Mouse (Mus musculus) kidney, adult 8-10 months (tissue): Measurements from ENCODE around the gene Tbpl2.

ENCODE experiments used
- DNase-seq, 2 experiments: peaks; one replicate each; pipeline ENCODE4 v3.0.0; 2022

The Tbpl2 gene

GRCm38 (mm10) chr2:24096495-24096894, at the start of gene Tbpl2:
TSS of gene Tbpl2 (minus strand) at chr2:24096595.
- no peak for DNase-seq

DNA sequence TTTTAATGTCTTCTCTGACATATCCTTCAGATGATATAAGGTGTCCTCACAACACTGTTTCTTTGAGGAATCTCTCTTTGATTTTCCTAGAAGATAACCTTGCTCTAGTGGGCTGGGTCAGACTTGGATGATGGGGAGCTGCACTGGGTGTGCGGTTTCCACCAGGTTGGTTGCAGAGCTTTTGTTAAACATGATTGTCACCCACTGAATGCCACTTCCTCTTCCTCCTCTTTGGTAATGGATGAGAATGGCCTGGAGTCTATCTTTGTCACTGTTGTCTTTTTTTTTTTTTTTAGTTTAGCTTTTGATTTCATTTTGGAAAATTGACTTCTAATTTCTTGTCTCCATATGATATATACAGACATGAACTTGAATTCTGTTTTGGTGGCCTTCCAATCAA, 38.0 kb upstream of the Tbpl2 start:
- no peak for DNase-seq

GRCm38 (mm10) chr2:24109085-24109484, 12.7 kb upstream of the Tbpl2 start:
- no peak for DNase-seq

DNA sequence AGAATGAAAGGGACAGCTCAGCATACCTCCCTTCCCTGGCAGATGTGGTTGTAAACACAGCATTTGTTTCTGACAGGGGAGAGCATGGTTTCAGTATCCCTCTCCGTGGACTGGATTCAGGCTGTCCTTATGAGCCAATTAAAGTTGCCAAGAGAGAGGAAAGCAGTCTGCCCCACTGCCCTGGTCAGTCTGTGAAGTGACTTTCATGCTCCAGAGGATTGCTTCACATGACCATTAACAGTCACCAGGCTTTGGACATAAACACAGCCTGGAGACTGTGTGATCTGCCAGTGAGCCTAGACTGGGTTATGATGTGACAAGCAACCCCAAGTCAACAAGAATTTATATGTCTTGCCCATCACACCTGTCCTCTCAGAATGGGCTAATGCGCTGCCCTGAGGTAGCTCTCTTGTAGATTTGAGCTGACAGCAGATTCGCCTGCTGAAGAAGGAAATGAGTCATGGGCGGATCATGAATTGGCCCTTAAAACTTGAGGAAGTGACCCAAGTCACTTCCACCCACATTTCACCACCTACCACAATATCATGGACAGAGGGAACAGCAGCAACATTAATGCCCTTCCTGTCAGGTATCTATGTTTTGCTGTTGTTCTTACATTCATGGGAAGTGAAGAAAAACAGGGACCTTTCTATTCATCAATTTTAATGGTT, 7.4 kb upstream of the Tbpl2 start:
- peak in 1 of 2 experiments; percentile 45 for DNase-seq

- DNase-seq: no peak
Measured at GRCm38 (mm10) chr2:24090921-24091320, 5.5 kb downstream of the Tbpl2 start.

- DNase-seq: no peak
Measured at GRCm38 (mm10) chr2:24050459-24050858, 45.9 kb downstream of the Tbpl2 start.

DNA sequence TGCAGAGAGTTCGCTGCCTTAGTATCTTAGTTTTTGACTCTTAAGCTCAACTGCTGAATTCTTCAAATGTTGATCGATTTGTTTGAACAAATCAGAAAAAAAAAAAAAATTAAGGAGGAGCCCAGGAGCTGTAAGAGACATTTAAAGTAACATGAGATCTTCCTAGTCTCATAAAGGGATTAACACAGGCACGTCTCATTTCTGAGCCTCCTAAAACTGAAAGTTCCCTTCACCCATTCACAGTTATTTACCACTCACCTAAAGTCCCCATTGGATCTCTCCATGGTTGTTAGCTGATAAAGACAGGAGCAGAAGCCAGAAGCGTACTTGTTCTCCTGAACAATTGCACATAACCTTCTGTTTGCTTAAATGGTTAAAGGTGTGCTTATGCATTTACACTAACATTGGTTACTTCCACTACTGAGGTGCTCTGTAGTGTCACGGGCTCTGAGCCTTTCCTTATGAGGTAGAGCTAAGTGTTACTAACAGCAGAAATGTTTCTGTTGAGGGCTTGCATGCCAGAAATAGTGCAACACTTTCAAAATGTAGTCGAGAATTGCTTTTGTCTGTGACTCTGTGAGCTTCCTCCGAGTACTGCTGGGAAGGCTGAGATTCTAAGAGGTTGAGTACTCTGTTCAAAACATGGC, 46.9 kb downstream of the Tbpl2 start, which contains the start of gene Hnmt:
Gene Hnmt (minus strand): TSS at position 51 of the 647 bp plus-strand sequence.
- no peak for DNase-seq

- peak; percentile 84 to 86 for DNase-seq
Measured at GRCm38 (mm10) chr2:24048480-24049097, 47.8 kb downstream of the Tbpl2 start.

DNA sequence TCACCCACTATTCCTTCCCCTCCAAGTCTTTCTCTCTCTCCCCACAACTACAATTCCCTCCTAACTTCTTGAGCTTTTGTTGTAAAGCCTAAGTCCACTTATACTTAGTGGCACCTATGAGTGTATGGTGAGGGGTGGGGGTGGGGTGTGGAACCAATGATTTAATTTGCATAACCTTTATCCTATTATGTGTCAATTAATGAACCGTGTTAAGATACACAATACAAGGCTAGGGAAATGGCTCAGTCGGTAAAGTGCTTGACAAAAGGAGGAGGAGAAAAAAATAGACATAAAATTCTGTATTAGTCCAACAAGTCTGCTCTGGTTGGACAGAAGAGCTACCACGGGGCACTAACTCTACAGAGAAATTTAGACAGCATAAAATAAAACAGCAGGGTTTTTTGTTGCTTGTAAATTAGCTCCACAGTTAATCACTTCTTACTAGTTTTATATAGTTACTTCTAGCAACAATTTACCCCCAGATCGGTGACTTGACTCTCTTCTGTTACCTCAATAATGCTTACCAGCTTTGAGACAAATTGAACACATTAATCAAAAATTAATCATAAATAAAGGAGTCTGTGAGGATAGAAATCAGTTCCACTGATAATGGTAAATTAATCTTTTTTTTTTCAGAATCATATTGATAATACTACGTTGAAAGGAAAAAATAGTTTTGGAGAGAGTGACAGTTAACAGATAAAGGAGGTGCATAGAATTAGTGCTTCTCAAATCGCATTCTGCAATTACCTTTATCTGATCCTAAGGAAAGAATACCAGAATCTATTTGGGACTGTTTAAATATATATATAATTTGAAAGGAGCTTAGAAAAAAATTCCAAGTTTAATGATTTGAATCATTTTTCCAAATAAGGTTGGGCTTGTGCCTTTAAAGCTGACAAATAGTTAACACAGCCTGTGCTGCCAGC, 48.6 kb downstream of the Tbpl2 start:
- no peak for DNase-seq

DNA sequence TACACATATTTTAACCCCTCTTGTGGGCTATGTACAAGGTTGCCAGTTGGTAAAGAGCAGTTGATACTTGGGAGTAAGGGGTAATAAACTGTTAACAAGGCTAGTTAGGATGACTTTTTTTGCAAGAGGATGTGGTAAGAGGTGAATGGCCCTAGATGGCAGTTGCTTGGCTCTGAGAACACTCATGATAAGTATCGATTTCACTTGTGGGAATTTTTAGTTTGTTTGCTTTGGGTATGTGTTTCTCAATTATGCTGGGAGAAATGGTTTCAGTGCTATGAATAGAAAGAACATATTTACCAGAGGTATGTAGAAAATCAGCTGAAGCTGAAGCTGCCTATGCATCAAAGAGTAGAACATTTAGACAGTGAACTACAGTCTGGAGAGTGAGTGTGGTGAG, 53.5 kb downstream of the Tbpl2 start:
- no peak for DNase-seq

- DNase-seq: no peak
Measured at GRCm38 (mm10) chr2:24040531-24040930, 55.9 kb downstream of the Tbpl2 start.
